Mouse (Mus musculus) liver, embryonic 13.5 days (tissue): Measurements from ENCODE around the gene Tubb4b. TPM values are rescaled to one million over a fixed set of nuclear protein-coding genes. Genes with fewer than 3 reads are reported as not detected.
A peak's percentile ranks its signal among the peaks of the same experiment; 100 is the strongest.

Source experiments
- ATAC-seq: fragments of 200-750 bp; cut with Nextera tagmentation; 2 replicates; pipeline ENCODE4 v1.8.0; 2017; ENCODE audit warnings: low read depth, mild to moderate bottlenecking, moderate number of reproducible peaks, moderate library complexity
- DNase-seq: peaks from one replicate; pipeline ENCODE4 v3.0.0; 2022
- H3K27ac ChIP-seq: fragments of 300-500 bp; sonication (generic); 2 replicates; pipeline ENCODE4 v1.5.1; 2015; ENCODE audit warnings: moderate library complexity, mild to moderate bottlenecking, inconsistent platforms
- H3K27me3 ChIP-seq: fragments of 300-500 bp; sonication (generic); 2 replicates; pipeline ENCODE4 v1.6.1; 2015; ENCODE audit warnings: mild to moderate bottlenecking, inconsistent platforms
- H3K36me3 ChIP-seq: fragments of 300-500 bp; sonication (generic); 2 replicates; pipeline ENCODE4 v1.6.1; 2015; ENCODE audit warnings: mild to moderate bottlenecking, inconsistent platforms
- H3K4me1 ChIP-seq: fragments of 300-500 bp; sonication (generic); replicated peaks from 2 replicates; pipeline ENCODE4 v1.6.1; 2015; ENCODE audit warnings: inconsistent platforms
- H3K4me2 ChIP-seq: fragments of 300-500 bp; sonication (generic); 2 replicates; pipeline ENCODE4 v1.6.1; 2015; ENCODE audit warnings: inconsistent platforms, mild to moderate bottlenecking, moderate library complexity
- H3K4me3 ChIP-seq: fragments of 300-500 bp; sonication (generic); replicated peaks from 2 replicates; pipeline ENCODE4 v1.5.1; 2015; ENCODE audit warnings: mild to moderate bottlenecking, inconsistent platforms
- H3K9ac ChIP-seq: fragments of 300-500 bp; sonication (generic); 2 replicates; pipeline ENCODE4 v1.6.1; 2015; ENCODE audit warnings: mild to moderate bottlenecking, inconsistent platforms
- H3K9me3 ChIP-seq: fragments of 300-500 bp; sonication (generic); replicated peaks from 2 replicates; pipeline ENCODE4 v1.6.1; 2016; ENCODE audit warnings: inconsistent platforms
- WGBS: fragments of 180-500 bp; shearing (Covaris S2); methylation state at CpG from one replicate; pipeline ENCODE4 v1.1.7; 2015; ENCODE audit not compliant: insufficient replicate concordance; 5-methylcytosine and 5-hydroxymethylcytosine counted together
- polyA plus RNA-seq: library from polyadenylated mRNA; unstranded; fragments of >200 nt; fragmentation: Nextera tagmentation; extraction: Ambion mirVana; gene quantifications from 2 replicates; pipeline ENCODE4 v1.2.1, GENCODE M21; 2015

Gene Tubb4b
- polyA plus RNA-seq, 1 experiment from 2014 or later, result 850 TPM

DNA sequence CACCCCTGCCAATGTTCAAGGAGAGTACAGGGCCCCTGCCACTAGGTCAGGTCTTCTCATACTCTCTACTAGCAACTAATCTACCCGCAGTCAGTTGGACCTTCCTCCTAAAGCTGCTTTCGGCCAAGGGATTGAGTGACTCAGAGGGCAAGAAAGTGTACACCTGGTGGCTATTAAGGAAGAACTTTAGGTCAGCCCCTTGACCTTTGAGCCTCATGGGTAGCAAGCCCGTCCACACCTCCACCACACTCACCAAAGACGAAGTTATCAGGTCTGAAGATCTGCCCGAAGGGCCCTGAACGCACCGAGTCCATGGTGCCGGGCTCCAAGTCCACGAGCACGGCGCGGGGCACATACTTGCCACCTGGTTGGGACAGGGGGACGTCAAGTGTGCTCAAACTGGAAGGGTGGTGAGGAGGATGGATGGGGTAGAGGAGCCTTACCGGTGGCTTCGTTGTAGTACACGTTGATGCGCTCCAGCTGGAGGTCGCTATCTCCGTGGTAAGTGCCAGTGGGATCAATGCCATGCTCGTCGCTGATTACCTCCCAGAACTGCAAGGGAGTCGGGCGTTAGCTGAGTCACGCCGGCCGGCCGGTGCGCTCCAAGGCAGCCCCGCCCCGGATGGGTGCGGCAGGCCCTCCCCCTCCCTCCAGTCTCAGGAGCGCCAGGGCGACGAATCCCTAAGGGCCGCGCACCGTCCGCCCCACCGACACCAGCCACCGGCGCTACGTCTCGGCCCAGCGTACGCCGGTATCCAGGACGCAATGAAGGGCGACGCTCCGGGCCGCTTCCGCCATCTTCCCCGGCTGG lies 616 bp downstream of the Tubb4b start:
- WGBS, result 1% methylated on average over 45 of the region's 53 CpGs
- Histone ChIP-seq H3K36me3 (peaks cover 27% of the 10 kb centered on the region), H3K9ac (peak overlapping the region; percentile 99), H3K27ac (peak overlapping the region; percentile 100), H3K9me3 (no peaks in the 10 kb centered on the region), H3K4me2 (peak overlapping the region; percentile 95), H3K27me3 (no peaks in the 10 kb centered on the region), H3K4me1 (peaks cover 46% of the 10 kb centered on the region), H3K4me3 (peak overlapping the region; percentile 92)
- DNase-seq (peak; percentile 92), ATAC-seq (peak; percentile 76)

GRCm38 (mm10) chr2:25221331-25221772 lies 3.1 kb downstream of the Tubb4b start:
- Histone ChIP-seq H3K4me1 (peaks cover 30% of the 10 kb centered on the region), H3K36me3 (peaks cover 27% of the 10 kb centered on the region), H3K4me3 (peak overlapping the region; percentile 92; the same call in 1 of the 2 replicates), H3K27me3 (no peaks in the 10 kb centered on the region), H3K9ac (no peak overlapping the region), H3K27ac (peak overlapping the region; percentile 30; the same call in 1 of the 2 replicates), H3K4me2 (no peak overlapping the region), H3K9me3 (no peaks in the 10 kb centered on the region)
- DNase-seq (no peak), ATAC-seq (no peak)
- WGBS, result 58% methylated on average over 5 of the region's 5 CpGs

DNA sequence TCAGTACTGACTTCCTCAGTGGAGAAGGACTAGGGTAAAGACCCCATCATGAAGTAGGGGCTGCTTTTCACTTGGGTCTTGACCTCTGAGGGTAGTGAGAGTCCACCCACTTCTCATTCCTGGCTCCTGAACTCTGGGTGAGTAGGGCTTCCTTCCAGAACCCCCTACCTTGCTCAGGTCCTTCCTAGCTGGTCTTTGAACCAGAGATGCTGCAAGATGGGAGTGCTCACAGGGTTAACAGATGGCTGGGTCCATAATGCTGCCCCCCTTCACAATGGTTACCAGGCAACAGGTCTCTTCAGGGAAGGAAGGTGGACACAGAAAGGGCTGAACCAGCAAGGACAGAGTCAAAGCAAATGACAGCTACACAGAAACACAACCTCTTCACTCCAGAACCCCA lies 6.1 kb downstream of the Tubb4b start, which contains the start of gene Fam166a:
TSS of gene Fam166a (plus strand) at position 301 of the 400 bp plus-strand sequence.
- ATAC-seq, result no peak
- Histone ChIP-seq H3K4me1 (peaks cover 21% of the 10 kb centered on the region), H3K36me3 (peaks cover 22% of the 10 kb centered on the region), H3K27me3 (peaks cover 4% of the 10 kb centered on the region; the same call in 1 of the 2 replicates), H3K9me3 (no peaks in the 10 kb centered on the region), H3K4me2 (no peak within 1 kb of the TSS), H3K27ac (no peak within 1 kb of the TSS), H3K4me3 (no peak within 1 kb of the TSS), H3K9ac (no peak within 1 kb of the TSS)
- DNase-seq, result no peak

- Histone ChIP-seq H3K4me1 (peaks cover 14% of the 10 kb centered on the region), H3K4me3 (no peak overlapping the region), H3K27me3 (peaks cover 5% of the 10 kb centered on the region; the same call in 1 of the 2 replicates), H3K36me3 (peaks cover 14% of the 10 kb centered on the region), H3K27ac (no peak overlapping the region), H3K9me3 (no peaks in the 10 kb centered on the region), H3K9ac (no peak overlapping the region), H3K4me2 (no peak overlapping the region)
- DNase-seq (no peak), ATAC-seq (no peak)
- WGBS, result 51% methylated on average over 2 of the region's 2 CpGs
These were observed 6.8 kb downstream of the Tubb4b start for GRCm38 (mm10) chr2:25217666-25218065.

DNA sequence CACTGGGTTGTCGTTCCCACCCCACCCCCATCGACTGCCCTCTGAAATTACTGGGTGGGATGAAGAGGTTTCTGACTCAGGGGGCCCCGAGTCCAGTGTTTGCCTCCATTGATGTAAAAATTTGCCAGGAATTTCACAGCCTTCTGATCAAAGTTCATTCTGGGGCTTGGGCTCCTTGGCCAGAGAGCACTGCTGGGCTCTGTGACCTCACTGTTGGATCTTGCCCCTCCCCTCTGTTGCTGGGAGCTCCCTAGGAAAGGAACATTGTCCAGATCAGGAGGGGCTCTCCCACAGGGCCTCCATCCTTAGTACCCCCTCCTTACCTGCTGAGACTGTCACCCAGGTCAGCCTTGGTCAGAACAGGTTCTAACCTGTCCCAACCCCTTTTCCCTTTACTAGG lies 10.1 kb downstream of the Tubb4b start, which contains the start of gene Stpg3:
TSS of gene Stpg3 (minus strand) at position 194 of the 400 bp plus-strand sequence.
- Histone ChIP-seq H3K27ac (no peak within 1 kb of the TSS), H3K9me3 (no peaks in the 10 kb centered on the region), H3K36me3 (peaks cover 5% of the 10 kb centered on the region; the same call in 1 of the 2 replicates), H3K9ac (no peak within 1 kb of the TSS), H3K4me2 (no peak within 1 kb of the TSS), H3K27me3 (peaks cover 5% of the 10 kb centered on the region; the same call in 1 of the 2 replicates), H3K4me3 (no peak within 1 kb of the TSS), H3K4me1 (peaks cover 23% of the 10 kb centered on the region)
- no peak for ATAC-seq
- DNase-seq, result no peak
- 63% methylated on average over 3 of the region's 3 CpGs for WGBS

- peaks cover 5% of the 10 kb centered on the region; the same call in 1 of the 2 replicates for H3K27me3 ChIP-seq
- no peak overlapping the region for H3K27ac ChIP-seq
- ATAC-seq (no peak), DNase-seq (no peak)
- no peak overlapping the region for H3K4me3 ChIP-seq
- no peak overlapping the region for H3K9ac ChIP-seq
- no peak overlapping the region for H3K4me2 ChIP-seq
- peaks cover 30% of the 10 kb centered on the region for H3K4me1 ChIP-seq
- H3K36me3 ChIP-seq, result peaks cover 10% of the 10 kb centered on the region; the same call in 1 of the 2 replicates
- WGBS, result 66% methylated on average over 23 of the region's 23 CpGs
- H3K9me3 ChIP-seq, result no peaks in the 10 kb centered on the region
These were observed 11.1 kb downstream of the Tubb4b start for GRCm38 (mm10) chr2:25213266-25213865.

GRCm38 (mm10) chr2:25211121-25211670 lies 13.3 kb downstream of the Tubb4b start, which contains the start of gene Nelfb:
TSS of gene Nelfb (minus strand) at chr2:25211489.
- peaks cover 33% of the 10 kb centered on the region for H3K4me1 ChIP-seq
- under 1% methylated on average over 44 of the region's 44 CpGs for WGBS
- peak; percentile 87 for DNase-seq
- peak within 1 kb of the TSS; percentile 72 for H3K4me3 ChIP-seq
- peak within 1 kb of the TSS; percentile 80 for H3K27ac ChIP-seq
- H3K9me3 ChIP-seq, result no peaks in the 10 kb centered on the region
- peaks cover 30% of the 10 kb centered on the region for H3K36me3 ChIP-seq
- H3K27me3 ChIP-seq, result peaks cover 5% of the 10 kb centered on the region; the same call in 1 of the 2 replicates
- peak within 1 kb of the TSS; percentile 79 for H3K4me2 ChIP-seq
- ATAC-seq, result peak; percentile 93
- peak within 1 kb of the TSS; percentile 86 for H3K9ac ChIP-seq

DNA sequence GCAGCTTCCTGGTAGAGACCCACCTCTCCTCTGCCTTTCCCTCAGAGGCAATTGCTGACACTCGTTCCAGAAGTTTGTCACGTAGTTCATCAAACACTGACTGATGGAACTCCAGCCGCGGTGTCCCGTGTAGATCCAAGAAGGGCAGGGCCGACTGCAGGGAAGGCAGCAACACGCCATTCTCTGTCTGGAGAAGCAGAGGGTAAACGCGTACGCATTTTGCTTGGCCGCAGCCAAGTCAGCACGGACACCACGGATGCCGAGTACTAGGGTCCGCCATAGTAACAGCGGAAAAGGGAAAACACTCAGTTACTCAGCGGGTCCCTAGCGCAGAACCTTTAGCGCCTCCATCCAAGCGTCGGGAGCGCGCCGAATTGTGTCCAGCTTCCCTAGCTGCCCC lies 13.8 kb downstream of the Tubb4b start:
- WGBS, result under 1% methylated on average over 24 of the region's 24 CpGs
- ATAC-seq (peak; percentile 1), DNase-seq (no peak)
- Histone ChIP-seq H3K9me3 (no peaks in the 10 kb centered on the region), H3K4me1 (peaks cover 33% of the 10 kb centered on the region), H3K9ac (peak overlapping the region; percentile 86), H3K4me2 (peak overlapping the region; percentile 79), H3K36me3 (peaks cover 35% of the 10 kb centered on the region), H3K4me3 (peak overlapping the region; percentile 72), H3K27ac (peak overlapping the region; percentile 80), H3K27me3 (peaks cover 5% of the 10 kb centered on the region; the same call in 1 of the 2 replicates)

GRCm38 (mm10) chr2:25207593-25207992 lies 16.9 kb downstream of the Tubb4b start:
- DNase-seq (no peak), ATAC-seq (no peak)
- no peak overlapping the region for H3K4me3 ChIP-seq
- H3K4me2 ChIP-seq, result no peak overlapping the region
- peaks cover 66% of the 10 kb centered on the region for H3K36me3 ChIP-seq
- H3K4me1 ChIP-seq, result peaks cover 37% of the 10 kb centered on the region
- no peaks in the 10 kb centered on the region for H3K27me3 ChIP-seq
- WGBS, result 68% methylated on average over 1 of the region's 1 CpGs
- H3K27ac ChIP-seq, result no peak overlapping the region
- 0 out of 2 replicates have a peak overlapping the region, but pooled peaks have one; percentile 10 for H3K9ac ChIP-seq
- H3K9me3 ChIP-seq, result no peaks in the 10 kb centered on the region

DNA sequence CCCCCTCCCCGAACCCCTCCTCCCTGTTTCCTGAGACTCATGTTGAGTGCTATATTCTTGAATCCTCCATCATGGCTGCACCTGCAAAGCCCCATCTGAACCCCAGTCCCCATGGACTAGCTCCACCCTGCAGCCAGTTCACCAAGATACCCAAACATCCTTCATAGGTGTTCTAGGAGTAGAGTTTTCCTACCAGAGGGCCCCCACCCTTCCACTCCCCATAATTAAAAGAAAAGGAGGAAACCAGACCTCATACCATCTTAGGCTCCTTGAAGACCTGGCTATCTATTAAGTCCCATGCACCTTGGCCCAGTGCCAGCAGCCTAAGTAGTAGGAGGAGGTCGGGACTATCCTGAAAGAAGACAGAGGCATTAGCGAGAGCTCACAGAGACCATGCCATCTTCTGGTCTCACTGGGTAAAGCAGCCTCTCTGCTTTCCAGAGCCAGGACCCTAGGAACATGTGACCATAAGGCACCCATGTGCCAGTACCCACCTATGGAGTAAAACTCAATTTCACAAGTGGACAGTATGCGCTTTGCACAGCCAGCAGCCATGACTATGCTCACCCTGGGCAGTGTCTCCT lies 20.8 kb downstream of the Tubb4b start:
- 67% methylated on average over 4 of the region's 4 CpGs for WGBS
- Histone ChIP-seq H3K9me3 (no peaks in the 10 kb centered on the region), H3K9ac (no peak overlapping the region), H3K27ac (no peak overlapping the region), H3K27me3 (no peaks in the 10 kb centered on the region), H3K4me3 (no peak overlapping the region), H3K36me3 (peaks cover 98% of the 10 kb centered on the region), H3K4me2 (no peak overlapping the region), H3K4me1 (0 out of 2 replicates have a peak, but pooled peaks cover 8% of the 10 kb centered on the region)
- ATAC-seq, result no peak
- DNase-seq, result no peak

DNA sequence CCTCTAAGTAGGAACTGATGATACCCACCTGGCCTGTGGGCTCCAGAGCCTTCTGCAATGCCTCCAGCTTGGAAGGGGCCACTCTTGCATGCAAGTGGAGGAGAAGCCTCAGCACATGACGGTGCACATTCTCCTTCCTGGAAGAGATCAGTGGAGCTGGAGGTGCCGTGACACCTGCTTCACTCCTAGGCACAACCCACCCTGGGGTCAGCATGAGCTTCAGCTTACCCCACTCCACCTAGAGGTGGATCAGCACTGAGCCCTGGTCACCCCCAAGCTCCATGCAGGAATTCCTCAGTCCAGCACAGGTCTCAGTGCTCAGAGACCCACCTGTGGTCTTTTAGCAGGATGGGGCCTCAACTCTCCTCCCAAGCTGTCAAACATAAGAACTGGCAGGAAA lies 23.9 kb downstream of the Tubb4b start:
- H3K4me2 ChIP-seq, result no peak overlapping the region
- DNase-seq (no peak), ATAC-seq (no peak)
- H3K9ac ChIP-seq, result no peak overlapping the region
- H3K36me3 ChIP-seq, result peaks cover 74% of the 10 kb centered on the region
- no peak overlapping the region for H3K4me3 ChIP-seq
- peaks cover 29% of the 10 kb centered on the region for H3K4me1 ChIP-seq
- WGBS, result 75% methylated on average over 2 of the region's 2 CpGs
- H3K9me3 ChIP-seq, result no peaks in the 10 kb centered on the region
- H3K27me3 ChIP-seq, result no peaks in the 10 kb centered on the region
- no peak overlapping the region for H3K27ac ChIP-seq
